Mouse (Mus musculus): ENCODE measurements around the gene Gstm2.

Gene Gstm2

GRCm38 (mm10) chr3:107941261-107941660 is 45.0 kb downstream of the Gstm2 start:
- DNase-seq (ENCODE audit: low spot score) = no peak

- no peak for DNase-seq (ENCODE audit: low spot score)
These were observed 45.7 kb downstream of the Gstm2 start for GRCm38 (mm10) chr3:107940524-107940923.

- DNase-seq (ENCODE audit: low spot score) = no peak
These were observed 46.4 kb downstream of the Gstm2 start for GRCm38 (mm10) chr3:107939830-107940229.

GRCm38 (mm10) chr3:107939403-107939802 is 46.9 kb downstream of the Gstm2 start:
- peak; percentile 33 for DNase-seq (ENCODE audit: low spot score)

GRCm38 (mm10) chr3:107935888-107936287 is 50.4 kb downstream of the Gstm2 start:
- DNase-seq (ENCODE audit: low spot score) = no peak

GRCm38 (mm10) chr3:107935268-107935667 is 51.0 kb downstream of the Gstm2 start:
- no peak for DNase-seq (ENCODE audit: low spot score)

- DNase-seq (ENCODE audit: low spot score) = no peak
These were observed 54.1 kb downstream of the Gstm2 start for GRCm38 (mm10) chr3:107932128-107932527.

Measured in c-Kit-positive CD71-positive TER-119-positive erythroid progenitor cells, embryonic 14.5 days (primary cell).